Mouse (Mus musculus): Measurements from ENCODE around the gene Synm.

DNA sequence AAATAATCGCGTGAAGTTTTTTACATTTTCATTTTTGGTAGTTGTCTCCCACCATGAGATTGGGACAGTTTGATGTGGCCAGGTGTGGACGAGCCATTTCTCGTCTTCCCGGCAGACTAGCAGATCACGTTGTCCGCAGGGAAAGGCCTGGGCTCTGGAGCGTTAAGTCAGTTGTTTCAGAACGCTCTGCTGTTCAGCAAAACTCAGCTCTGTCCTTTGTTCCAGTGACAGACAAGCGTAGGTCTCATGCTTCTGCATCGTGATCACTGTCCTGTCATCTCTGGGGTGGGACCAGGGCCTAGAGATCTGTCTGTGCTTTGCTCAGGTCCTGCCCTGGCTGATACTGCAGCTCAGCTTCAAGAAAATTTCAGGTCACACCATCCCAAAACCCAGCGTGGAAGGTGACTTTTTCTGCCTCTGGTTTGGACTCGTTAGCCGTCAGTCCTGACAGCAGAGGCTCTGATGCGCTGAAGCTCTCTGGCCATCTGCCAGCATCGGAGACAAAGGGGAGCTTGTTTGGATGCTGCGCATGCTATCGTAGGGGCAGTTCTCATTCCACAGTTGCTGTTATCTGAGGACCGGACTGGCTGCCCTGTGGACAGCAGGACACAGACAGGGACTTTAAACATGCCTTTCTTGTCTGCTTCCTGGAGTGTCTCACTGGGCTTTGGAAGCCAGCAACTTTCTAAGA lies 45.6 kb downstream of the Synm start:
- TF ChIP-seq CTCF (IDR thresholded peaks at IDR 0.05; ENCODE audit: control insufficient read depth, insufficient read depth, low read length) (no peak), POLR2A (IDR thresholded peaks at IDR 0.05; ENCODE audit: borderline replicate concordance, control insufficient read depth, low read depth, low read length) (no peak)
